Mouse (Mus musculus) heart, postnatal 0 days (tissue): ENCODE measurements around the gene Klhdc8a.

Source experiments
- CTCF ChIP-seq: IDR thresholded peaks from 2 replicates; pipeline ENCODE4 v1.5.1; 2016; ENCODE audit warnings: antibody characterized with exemption, control low read depth, low read depth
- EP300 ChIP-seq: IDR thresholded peaks from 2 replicates; pipeline ENCODE4 v1.6.1; 2016; ENCODE audit warnings: antibody characterized with exemption, low read depth

DNA sequence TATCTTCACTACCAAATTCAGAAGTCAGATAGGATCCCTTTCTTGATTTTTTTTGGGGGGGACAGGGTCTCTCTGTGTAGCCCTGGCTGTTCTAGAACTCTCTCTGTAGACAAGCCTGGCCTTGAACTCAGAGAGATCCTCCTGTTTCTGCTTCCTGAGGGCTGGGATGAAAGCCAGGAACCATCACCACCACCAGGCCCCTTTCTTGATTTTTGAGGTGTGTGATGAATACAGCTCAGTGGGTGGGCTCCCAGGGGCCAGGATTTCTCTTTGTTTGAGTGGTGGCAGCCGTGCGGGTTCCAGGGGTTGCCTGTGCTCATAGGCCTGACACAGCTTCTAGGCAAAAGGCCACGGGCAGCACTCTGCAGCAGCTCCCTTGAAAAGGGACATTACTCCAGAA lies 27.2 kb upstream of the Klhdc8a start:
- TF ChIP-seq CTCF, result no peak
- TF ChIP-seq EP300, result no peak
